Mouse (Mus musculus): ENCODE measurements around the gene Muc5b.

Gene Muc5b

GRCm38 (mm10) chr7:141902791-141903190, 63.9 kb downstream of the Muc5b start:
- DNase-seq (ENCODE audit: low read depth, low spot score) = peak; percentile 4

- no peak for DNase-seq (ENCODE audit: low read depth, low spot score)
Measured at GRCm38 (mm10) chr7:141908591-141908990, 69.7 kb downstream of the Muc5b start.

- peak; percentile 21 for DNase-seq (ENCODE audit: low read depth, low spot score)
Measured at GRCm38 (mm10) chr7:141911305-141911704, 72.4 kb downstream of the Muc5b start.

GRCm38 (mm10) chr7:141918407-141918806, 79.5 kb downstream of the Muc5b start, which contains the start of gene Tollip:
TSS of gene Tollip (minus strand) at chr7:141918507.
- DNase-seq (ENCODE audit: low read depth, low spot score) = no peak
